Mouse (Mus musculus): ENCODE measurements around the gene Kif1bp. TPM values are rescaled to one million over a fixed set of nuclear protein-coding genes. Genes with fewer than 3 reads are reported as not detected.
"Not testable (repeated sequence)": the region's sequence is repeated elsewhere in the genome, so short reads cannot be mapped to it uniquely, and the experiment has no call there.

Kif1bp gene
- total RNA-seq, 2 experiments from 2014 or later, result 38.9 to 41.4 TPM

DNA sequence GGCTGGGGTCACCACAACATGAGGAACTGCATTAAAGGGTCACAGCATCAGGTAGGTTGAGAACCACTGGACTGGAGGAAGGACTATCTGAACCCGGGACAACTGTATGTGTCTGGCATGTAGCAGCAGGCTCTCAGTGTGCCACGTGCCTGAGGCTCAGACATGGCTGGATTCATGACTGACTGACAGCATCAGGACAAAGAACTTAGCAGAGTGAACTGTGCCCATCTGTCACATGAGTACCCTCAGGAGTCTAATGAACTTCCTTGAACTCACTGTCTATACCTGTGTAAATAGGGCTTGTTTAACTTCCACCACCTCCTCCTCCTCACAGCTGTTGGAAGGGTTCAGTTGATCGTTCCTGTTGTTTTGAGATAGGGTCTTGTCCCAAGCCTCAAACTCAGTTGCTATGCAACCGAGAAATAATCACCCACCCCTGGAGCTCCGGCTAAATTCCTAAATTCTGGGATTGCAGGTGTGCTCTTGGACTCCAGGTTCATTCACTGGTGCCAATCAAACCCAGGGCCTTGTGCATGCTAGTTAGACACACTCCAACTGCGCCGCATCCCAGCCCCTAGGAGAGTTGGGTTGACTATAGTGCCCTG, 55.8 kb downstream of the Kif1bp start:
- DNase-seq, result no peak
- intact Hi-C loops (cut with DNase I), result no loop called here

DNA sequence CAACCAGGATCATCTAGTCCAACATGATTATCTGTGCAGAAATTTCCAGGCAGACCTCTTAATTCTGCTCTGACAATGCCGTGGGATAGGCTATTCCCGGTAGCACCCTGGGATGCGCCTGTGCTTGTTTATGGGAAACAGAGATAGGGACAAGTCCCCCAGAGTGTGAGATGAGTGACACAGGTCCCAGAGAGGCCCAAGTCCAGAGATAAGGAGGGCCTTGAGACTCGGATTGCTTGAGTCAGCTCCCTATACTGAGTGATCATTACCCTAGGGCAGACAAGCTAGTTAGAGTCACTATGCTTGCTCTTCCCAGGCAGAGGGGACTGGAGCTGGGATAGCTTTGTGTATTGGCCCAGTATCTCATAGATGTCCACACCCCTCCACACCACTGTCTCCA, 56.5 kb downstream of the Kif1bp start:
- DNase-seq, result no peak
- intact Hi-C loops (cut with DNase I), result no loop called here

DNA sequence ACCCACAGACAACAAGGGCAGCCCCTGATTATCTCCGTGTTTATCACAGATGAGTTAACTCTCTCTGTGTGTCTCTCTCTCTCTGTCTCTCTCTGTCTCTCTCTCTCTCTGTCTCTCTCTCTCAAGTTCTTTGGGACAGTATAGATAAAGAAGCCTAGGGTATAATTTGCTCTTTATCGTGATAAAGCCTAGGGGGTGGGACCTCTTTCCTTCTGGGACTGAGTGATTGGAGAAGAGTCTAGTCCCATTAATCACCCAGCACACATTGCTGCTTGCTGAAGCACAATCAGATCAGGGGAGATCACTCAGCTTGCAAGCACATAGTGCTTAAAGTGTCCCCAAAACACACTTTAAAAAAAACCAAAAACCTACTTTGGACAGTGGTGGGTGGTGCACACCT, 57.3 kb downstream of the Kif1bp start:
- intact Hi-C loops (cut with DNase I), result no loop called here

DNA sequence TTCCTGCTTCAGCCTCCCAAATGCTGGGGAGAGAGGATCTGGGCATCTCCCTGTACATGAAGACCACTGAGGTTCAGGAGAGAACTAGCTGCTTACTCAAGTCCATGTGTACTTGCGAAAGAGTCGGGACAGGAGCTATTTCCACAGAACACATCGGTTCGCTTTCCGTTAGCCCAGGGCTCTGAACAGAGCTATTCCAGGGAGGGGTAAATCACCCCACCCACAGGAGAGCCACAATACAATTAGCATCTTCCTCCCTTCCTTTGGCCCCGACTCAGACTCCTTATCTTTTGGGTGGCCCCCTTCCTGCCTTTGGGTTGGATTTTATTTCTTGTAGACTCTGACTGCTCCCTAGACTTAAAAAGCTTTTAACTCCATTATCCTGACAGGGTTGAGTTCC, 60.7 kb downstream of the Kif1bp start:
- DNase-seq, result no peak
- intact Hi-C loops (cut with DNase I), result no loop called here

More for the DNA sequence above, 57.3 kb downstream of the Kif1bp start:
- no peak for DNase-seq

DNA sequence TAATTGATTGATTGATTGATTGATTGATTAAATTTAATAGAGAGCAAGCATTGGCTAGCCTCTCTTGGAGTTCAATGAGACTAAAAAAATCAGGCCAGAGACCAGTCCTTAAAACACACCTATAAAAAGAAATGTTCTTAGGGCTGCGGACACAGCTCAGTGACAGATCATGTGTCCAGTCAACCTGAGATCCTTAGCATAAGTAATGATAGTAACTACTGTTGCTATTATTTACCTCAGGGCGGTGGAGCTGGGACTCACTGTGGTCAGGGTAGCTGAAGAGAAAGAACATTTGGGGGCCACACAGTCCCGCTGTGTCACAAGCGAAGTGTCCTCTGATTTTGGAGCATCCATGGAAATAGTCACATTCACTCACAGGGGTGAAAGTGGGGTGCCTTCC, 65.4 kb downstream of the Kif1bp start:
- intact Hi-C loops (cut with DNase I), result no loop called here
- no peak for DNase-seq

DNA sequence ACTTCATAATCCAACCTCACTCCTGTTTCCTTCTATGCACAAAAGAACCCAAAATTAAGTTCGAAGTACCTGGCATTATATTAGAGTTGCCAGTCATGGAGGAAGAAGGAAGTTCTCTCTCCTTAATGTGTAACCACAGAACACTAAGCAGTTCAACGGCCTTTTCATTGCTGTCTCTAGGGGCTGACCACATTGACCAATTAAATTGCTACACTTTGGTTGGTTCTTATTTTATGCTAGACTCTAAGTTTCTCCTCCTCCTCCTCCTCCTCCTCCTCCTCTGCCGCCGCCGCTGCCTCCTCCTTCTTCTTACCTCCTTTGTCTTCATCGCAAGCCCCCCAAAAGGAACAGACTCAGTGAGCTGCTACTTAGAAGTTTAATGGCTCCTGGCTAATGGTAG, 66.7 kb downstream of the Kif1bp start:
- DNase-seq, result no peak

DNA sequence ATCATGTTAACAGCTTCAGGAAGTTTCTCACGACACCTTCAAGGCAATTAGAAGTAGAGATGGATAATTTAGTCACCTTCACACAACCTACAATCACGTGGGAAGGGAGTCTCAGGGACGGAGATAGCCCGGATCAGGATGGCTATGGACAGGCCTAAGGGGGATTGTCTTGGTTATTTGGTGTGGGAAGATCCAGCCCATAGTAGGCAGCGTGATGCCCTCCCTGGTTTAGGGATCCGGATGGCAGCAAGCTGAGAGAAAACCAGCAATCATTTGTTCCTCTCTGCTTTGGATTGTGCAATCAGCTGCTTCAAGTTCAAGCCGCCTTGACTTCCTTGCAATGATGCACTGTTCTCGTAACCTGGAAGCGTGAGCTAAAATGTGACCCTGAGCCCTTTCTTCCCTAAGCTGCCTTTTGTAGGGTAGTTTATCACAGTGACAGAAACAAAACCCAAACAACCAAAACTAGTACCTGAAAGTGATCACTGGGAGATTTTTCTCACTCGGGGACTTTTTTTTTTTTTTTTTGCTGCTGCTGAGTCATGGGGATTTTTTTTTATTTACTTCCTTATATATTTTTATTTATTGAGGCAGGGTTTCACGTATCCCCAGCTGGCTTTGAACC, 69.1 kb downstream of the Kif1bp start:
- DNase-seq, result no peak
- intact Hi-C loops (cut with DNase I), result no loop called here

More for the DNA sequence above, 66.7 kb downstream of the Kif1bp start:
- intact Hi-C loops (cut with DNase I), result no loop called here

DNA sequence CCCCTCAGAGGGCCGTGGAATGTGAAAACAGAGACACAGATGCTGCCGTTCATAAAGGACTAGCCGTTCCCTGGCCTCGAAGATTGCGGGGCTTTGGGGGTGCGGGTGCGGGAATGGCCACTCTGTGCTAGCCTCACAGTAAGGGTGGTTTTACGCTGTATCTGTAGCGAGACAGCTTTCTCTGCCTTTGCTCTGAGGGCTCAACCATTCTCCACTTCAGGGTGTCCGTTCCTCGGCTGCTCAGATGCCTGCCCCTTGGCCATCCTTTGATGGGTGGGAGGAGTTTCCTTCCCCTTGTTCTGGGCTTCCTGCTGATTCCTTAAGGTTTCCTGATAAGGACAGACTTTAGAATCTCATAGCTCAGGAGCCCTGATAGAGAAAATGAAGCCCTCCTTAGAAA, 69.8 kb downstream of the Kif1bp start:
- peak; percentile 43 to 48 for DNase-seq
- intact Hi-C loops (cut with DNase I), result no loop called here

DNA sequence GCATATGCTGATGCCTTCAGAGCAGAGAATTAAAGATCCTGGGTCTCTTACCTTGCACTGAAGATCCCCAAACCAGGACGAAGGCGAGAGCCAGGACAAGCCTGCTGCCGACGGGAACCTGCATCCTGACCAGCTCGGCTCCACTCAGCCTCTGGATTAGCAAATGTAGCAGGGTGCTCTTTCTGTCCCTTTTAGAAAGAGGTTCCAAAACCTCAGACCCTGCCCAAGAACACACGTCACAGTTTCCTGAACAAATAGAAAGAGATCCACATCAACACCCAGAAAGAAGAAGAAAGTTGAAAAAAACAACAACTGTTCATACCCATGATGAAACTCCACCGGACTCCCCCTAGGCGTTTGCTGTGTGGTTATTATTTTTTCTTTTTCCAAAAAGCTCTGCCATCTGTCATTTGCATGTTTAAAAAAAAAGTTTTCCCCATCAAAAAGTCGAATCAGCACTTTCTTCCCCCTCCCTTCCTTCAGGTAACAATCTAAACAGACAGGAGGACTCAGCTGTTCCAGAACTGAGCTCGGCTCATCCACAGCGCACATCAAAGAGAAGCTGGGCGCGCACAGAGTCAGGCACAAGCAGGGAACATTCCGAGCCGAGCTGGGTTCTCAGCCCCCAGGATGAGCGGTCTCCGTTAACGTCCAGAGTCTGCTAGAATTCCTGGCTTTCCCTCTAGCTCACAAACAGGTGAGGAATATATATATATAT, 70.5 kb downstream of the Kif1bp start:
- peak; percentile 65 to 72 for DNase-seq
- intact Hi-C loops (cut with DNase I), result no loop called here

DNA sequence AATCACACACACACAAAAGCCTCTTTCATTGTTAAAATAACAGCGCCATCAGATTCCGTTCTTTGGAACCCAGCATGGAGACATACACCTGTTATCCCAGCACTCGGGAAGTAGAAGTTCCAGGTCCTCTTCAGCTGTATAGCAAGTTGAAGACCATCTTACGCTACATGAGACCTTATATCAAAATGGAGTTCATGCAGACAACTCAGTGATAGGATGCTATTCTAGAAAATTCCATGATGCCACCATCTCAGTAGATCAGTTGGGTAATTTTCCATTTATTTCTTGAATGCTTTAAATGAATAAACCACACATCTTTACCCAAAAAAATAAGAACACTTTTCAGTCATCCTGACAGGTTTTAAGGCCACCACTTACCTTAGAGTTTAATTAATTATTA, 71.2 kb downstream of the Kif1bp start:
- intact Hi-C loops (cut with DNase I), result no loop called here
- no peak for DNase-seq

DNA sequence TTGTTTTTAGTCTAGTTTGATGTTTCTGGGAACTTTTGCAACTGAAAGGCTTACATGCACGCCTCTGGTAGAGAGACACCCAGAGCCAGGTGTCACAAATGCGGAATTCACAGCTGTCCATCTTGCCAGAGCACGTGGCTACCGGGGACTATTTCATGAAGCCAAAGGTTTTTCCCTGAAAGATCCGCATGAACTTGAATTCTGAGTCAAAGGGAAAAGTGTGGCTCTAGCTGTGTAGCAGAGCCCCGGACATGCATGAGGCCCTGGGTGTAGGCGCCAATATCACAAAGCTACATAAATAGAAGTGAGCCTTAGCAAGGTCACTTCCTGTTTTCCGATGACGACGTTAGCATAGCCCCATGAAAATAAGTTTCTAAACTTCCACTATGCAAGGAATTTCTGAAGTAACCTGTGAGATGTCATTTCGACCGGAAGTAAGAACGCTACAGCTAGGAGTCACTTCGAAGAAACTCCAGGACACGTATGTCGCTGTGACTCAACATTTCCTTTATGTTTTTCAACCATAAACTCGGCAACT, 72.2 kb downstream of the Kif1bp start:
- intact Hi-C loops (cut with DNase I), result no loop called here
- no peak for DNase-seq

DNA sequence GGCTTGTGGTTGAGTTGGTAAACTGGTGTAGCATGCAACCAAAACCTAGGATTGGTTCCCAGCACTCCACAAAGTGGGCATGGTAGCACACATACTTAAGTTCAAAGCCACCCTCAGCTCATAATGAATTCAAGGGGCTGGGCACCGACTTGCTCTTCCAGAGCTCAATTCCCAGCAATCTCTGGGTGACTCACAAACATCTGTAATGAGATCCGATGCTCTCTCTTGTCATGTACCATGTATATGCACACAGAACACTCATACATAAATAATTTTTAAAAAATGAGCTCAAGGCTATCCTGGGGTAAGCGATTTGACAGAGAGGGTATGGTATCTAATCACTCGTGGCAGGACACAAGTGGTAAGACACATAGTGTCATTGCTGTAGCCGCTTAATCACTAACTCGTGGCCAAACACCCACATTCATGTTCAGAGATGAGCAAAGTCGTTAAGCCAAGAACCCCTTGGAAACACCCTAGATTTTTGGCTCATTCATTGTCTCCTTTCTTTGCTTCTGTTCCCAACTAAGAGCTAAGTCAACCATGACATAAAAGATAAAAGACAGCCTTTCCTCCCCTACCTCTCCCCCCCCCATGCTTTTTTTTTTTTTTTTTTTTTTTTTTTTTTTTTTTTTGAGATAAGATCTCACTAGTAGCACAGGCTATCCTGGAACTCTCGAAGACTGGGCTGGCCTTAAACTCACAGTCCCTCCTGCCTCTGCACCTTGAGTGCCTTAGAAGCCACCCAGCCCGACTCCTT, 72.9 kb downstream of the Kif1bp start:
- intact Hi-C loops (cut with DNase I), result no loop called here
- no peak for DNase-seq

DNA sequence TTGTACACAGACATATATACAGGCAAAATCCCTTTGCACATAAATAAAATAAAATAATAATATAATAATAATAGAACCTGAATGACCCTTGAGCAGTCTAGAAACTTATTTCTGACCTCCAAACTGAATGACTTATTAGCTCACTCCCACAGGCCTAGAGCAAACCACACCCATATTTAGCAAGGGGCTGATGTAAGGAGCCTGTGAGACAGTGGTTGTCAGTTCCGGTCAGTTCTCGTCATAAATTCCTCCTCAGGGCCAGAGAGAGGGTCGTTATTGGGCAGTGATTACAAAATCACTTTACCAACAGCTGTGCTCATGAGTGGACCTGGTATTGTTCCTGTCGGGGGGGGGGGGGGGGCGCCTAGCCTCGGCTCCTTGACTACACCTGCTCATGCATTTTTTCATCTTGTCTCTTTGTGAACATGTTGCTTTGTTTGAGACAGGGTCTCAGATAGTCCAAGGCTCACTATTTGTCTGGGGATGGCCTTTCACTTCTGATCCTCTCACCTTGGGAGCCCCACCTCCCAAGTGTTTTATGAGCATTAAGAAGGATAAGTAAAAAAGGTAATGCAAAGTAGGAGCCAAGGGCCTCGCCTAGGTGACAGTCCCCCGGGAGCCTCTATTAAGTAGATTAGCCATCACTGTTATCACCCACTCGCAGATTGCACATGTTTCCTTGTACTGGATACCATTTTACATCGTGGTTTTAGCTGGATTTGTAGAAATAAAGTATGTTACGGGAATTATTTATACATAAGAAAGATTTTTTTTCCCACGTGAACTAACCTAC, 74.2 kb downstream of the Kif1bp start:
- intact Hi-C loops (cut with DNase I), result no loop called here
- no peak for DNase-seq

DNA sequence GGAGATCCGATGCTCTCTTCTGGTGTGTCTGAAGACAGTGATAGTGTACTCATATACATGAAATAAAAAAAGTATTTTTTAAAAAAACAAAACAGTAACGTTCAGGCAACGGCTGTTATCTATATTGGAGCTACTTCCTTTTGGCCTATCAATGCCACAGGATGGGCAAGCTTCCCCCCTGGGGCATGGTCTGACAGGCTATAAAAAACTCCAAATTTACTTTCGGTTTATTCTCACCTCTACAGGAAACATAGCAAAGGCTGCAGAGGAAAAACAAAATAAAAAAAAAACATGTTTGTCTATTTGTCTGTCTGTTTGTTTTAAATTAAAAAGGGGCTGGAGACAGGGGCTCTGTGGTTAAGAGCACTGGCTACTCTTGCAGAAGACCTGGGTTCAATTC, 74.9 kb downstream of the Kif1bp start:
- no peak for DNase-seq
- intact Hi-C loops (cut with DNase I), result no loop called here

DNA sequence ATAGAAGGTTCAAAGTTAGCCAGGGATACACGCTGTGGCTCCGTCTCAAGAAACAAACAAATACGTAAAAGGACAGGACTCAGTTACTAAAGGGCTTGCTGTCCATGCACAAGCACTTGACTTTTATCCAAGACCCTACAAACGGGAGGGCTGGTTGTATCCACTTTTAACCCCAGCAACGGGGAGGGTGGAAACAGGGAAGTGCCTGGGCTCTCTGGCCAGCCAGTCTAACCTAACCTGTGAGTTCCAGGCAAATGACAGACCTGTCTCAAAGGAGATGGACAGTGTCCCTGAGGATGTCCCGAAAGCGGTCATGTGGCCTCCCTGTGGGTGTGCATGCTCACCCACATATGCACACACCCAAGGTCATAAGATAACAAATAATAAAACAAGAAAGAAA, 76.3 kb downstream of the Kif1bp start:
- intact Hi-C loops (cut with DNase I), result no loop called here
- no peak for DNase-seq

DNA sequence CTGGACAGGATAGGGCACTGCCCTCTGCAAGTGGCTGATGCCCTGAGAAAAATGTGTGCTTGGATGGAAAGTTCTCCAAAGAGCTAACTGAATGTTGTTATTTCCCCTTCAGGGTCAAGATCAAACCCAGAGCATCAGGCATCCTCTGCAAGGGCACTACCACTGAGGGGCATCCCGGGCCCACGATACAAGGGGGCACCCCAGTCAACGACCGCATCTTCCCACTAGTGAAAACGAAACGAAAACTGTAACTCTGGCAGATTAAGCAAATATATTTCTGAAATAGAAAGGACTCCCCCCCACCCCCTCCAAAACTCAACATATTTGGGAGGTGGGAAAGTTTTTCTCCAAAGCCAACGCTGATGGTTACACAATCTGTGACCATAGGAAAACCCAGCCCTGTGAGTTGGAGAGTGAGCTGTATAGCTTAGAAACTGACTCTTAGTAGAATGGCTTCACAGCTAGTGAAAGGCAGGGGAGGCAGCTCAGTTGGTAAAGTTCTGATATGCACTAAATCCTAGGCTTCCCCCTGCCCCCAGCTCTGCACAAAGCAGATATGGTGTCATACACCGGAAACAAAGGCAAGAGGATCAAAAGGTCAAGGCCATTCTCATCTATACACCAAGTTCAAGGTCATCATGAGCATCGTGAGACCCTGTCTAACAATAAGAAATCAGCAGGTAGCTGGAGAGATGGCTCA, 77.2 kb downstream of the Kif1bp start:
- intact Hi-C loops (cut with DNase I), result loop anchor here (1.0 kb wide), 1 partner anchor 48 kb away; no protein-coding TSS in a partner anchor
- no peak for DNase-seq

DNA sequence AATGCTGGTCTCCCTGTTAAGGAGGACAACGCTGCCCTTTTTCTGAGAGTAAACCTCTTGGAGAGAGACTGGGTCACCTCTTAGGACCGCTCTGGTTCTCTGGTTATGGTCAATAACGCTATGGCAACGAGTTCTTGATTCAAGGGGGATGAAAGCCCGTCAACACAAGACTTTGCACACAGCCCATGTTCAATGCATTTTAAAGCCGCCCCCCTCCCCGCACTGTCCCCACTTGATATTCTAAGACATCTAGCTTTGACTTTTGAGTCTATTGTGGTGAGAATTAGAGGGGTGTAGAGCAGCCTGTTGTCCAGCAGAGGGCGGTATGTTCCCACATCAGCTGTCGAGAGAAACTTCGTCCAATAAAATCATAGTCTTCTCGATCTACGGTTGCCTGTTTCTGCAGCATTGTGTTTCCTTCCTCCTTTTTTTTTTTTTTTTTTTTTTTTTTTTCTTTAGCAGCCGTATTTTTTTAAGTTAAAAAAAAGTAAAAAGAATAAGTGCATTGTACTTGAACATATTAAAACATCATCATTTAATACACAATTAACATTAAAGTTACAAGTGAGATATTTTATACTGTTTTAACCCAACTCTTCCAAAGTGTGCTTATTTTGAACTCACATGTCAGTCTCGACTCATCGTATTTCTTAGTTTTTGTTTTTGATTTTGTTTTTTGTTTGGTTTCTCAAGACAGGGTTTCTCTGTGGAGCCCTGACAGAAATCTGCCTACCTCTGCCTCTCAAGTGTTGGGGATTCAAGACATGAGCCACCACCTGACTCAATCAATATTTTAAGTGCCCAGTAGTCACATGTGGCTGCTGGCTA, 78.0 kb downstream of the Kif1bp start:
- intact Hi-C loops (cut with DNase I), result loop anchor here (1.0 kb wide), 1 partner anchor 49 kb away; no protein-coding TSS in a partner anchor
- DNase-seq, result peak; percentile 68 to 72

DNA sequence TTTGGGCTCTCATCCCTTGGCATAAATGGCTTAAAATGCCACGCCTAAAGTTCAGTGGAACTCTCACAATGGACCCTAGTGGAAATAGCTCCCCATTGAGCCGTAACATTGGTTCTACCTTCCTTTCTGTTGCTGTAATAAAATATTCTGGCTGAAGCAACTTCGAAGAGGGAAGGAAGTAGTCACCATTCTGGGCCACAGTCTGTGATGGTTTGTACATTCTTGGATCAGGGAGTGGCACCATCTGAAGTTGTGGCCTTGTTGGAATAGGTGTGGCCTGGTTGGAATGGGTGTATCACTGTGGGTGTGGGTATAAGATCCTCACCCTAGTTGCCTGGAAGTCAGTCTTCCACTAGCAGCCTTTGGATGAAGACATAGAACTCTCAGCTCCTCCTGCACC, 86.6 kb downstream of the Kif1bp start:
- DNase-seq; intact Hi-C loops (cut with DNase I): not testable (repeated sequence)
